Mouse (Mus musculus) MEL-GATA-1-ER (cell line): ENCODE results near the gene Tnrc6b.
"Not testable (repeated sequence)": the region's sequence is repeated elsewhere in the genome, so short reads cannot be mapped to it uniquely, and the experiment has no call there.

Source experiments
- DNase-seq: peaks from one replicate; pipeline ENCODE4 v3.0.0-alpha.2; 2012; ENCODE audit warnings: low read depth; ENCODE audit errors: extremely low read depth

Gene Tnrc6b

DNA sequence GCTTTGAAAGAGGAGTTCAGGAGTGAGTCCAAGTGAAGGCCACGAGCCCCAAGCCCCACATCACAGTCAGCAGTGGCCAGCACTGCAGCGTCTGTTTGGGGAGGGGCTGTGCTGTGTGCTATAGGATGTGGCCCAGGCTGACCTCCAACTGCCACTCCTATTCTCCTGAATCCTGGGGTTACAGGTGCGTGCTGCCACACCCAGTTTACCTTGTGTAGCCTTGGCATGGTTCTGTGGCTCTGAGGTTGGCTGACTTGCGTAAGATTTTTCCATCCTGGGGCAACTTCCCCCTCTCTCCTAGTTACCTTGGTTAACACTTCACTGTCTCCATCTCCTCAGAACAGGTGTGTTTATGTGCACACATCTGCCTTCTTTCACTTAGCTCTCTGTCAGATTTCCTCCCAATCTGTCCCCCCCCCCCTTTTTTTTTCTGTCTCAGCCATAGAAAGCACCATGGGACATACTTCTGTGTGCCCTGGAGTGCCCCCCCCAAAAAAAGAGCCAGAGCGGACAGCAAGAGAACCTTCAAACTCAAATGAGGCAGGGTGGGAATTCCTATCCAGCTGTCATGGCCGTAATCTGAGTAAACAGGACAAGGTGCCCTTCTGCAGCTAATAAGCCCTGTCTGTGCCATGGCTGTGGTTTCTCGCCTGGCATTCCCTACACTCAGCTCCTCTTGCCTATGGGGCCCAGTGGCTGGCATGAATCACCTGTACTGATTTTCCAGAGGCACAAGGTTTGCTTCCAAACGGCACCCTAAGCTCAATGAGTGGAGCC lies 9.4 kb upstream of the Tnrc6b start:
- no peak for DNase-seq

DNA sequence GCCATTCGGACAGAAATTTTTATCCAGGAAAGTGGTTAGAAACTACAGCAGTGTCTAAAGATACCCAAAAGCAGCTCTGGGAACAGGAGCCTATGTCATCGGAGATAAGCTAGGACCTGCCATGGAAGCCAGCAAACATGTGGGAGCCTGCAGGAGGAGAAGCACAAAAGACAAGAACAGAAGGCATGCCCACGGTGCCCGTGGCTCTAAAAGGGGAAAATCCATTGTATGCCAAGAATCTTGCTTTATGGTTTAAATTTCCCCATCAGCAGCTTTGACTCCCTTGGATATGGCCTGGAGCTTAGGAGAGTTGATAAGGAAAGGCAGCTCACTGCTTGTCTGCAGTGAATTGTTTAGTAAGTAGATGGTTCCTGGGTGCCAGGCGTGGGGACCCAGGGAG lies 8.2 kb upstream of the Tnrc6b start:
- no peak for DNase-seq

DNA sequence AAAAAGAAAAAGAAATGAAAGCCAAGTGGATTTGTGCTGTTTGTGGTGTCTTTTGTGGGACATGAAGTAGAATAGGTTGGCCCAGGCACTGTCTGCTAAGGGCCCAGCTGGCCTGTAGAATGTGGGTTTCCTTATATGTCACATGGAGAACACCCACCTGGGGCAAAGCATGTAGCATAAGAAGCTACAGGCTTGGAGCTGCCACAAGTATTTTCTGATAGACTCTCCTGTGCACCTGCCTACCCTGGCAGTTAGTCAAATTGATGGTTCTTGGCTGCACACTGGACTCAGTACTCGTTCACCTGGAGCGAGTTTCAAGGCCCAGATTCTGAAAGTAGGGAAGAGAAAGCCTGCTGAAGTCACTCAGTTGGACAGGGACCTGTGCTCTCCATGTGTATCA lies 7.6 kb upstream of the Tnrc6b start:
- no peak for DNase-seq

DNA sequence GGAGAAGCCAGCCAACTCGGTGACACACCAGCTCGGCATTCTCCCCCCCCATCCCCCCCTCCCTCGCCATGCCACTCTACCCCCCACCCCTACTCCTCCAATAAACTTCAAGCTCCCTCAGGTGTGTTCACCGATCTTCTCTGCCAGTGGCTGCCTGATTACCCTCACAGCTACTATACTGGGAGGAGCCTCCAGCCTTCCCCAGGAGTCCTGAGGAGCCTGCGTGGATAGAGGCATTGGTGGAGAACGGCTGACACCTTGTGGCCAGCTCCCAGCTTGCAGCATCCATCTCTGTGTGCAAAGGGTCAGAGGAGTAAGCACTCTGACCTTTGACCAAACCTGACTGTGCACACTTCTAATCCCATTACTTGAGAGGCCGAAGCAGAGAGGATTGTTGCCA lies 6.8 kb upstream of the Tnrc6b start:
- peak; percentile 41 for DNase-seq

DNA sequence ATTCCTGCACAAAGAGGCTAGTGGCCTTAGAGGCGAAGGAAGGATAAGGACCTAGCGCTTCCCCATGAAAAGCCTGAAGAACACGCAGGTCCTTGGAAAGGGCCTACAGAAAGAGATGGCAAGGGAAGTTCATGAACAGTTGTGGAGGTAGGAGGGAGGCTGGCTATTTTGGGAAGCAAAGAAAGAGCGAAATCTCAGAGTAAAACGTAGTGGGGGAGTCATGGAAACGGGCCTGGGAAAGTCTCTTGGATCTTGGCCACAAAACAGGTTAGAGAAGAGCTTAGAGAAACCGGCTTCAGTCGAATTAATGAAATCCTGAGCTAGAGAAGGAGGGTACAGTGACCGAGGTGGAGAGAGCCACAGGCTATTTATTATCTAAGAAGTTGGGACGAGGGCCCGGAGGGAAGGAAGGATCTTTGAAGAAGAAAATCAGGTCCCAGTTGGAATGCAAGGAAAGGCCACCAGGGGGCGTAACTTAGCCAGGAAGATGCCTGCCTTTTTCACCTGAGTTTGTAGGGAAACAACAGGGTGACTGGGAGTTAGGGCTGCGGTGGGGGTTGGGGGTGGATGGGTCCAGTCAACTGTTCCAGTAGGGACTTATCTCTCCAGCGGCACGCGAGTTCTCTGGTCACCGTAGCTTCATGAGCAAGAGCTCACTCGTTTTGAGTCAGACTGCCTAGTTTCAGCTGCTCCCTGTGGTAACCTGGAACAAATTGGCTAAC lies 5.1 kb upstream of the Tnrc6b start:
- peak; percentile 62 for DNase-seq

DNA sequence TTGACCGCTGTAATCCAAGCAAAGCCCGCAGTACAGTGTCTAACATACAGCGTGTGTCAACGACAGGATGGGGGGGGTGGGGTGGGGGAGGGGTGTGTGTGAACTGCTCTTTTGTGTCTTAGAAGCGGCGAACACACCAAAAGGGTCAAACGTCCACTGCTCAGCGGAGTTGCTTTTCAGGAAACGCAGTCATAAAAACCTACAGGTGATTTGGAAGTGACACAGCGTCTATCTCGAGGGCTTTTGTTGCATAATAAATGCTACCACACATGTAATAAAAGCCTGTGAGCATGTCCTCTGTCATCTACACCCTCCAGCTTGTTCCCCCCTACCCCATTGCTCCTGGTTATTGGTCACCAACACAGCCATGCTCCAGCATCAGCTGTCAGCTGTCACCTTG lies 4.5 kb upstream of the Tnrc6b start:
- no peak for DNase-seq

DNA sequence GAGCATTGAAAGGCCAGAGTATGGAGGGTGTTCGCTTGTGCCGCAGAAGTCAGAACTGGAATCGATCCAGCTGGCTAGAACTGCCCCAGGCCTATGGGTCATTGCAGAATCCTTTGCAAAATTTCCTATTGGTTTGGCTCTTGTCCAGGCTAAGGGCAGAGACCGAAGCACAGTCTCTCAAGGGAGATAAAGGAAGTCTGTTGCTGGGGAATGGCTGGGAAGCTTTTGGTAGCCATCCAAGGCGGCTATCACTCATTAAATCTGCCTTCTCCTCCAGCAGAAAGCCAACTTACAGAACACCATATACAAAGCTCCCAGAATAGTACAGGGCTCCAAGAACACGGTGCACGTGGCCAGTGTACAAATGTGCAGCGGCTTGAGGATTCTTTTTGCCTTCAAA lies 4.0 kb upstream of the Tnrc6b start:
- DNase-seq: peak; percentile 24

DNA sequence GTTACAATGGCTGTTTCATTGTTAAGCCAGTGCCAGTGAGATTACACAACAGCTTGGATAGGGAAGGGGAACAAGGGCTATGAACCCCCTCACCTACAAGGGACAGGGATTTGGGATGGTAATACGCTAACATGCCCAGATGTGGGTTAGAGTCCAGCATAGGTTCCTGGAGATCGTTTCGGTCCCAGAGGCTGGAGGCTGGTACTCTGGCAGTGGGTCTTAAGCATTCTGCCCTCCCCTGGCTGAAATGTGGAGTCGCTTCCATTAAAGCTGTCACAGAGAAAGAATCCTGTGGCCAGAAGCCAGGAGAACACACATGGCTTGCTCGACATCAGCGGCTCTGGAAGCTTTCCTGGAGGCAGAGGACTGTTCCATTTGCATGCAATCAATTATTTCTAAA lies 1.5 kb upstream of the Tnrc6b start:
- DNase-seq: no peak

DNA sequence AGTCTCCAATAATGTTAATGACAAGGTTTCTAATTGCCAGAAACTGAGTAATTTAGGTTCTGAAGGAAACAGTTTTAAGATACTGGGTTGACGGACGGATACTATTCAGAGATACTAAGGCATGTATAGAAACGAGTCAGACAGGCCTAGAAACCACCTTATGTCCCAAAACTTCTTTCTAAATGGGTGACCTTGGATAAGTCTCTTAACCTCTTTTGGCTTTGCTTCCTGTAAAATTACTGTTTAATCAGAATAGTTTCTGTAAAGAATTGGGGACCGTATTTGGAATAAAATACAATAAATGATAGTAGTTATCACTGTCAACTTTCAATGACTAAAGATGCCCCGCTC lies 881 bp upstream of the Tnrc6b start:
- no peak for DNase-seq

DNA sequence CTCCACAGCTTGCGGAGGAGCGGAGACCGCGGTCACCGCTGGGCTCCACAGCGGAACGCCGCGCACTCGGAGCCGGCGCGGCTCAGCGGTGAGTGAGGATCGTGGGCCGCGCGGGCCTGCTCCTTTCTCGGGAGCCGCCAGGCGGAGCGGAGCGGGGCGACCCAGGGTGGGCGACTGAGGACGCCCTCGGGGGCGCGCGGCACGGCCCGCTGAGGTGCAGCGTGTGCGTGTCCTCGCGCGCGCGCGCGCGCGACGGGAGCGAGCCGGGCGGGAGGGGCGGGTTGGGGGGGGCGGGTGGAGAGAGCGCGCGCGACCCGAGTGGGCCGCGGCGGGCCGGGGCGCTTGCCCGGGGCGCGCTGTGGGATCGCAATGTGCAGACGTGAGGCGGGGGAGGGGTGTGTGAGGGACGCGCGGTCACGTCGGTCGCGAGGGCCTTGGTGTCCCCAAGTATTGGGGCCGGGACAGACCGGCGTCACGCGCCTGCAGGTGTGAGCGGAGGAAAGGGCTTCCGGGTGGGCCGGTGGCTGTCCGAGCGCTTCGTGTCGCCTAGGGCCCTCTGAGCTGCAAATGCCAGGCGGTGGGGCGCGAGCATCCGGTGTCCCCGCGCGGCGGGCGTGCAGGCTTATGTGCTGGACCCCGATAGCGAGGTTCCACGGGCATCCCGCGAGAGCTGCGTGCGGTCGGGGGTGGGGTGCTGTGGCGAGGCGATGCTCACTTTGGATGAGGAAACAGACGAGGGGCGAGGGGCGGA lies 463 bp downstream of the Tnrc6b start:
- peak; percentile 27 for DNase-seq

DNA sequence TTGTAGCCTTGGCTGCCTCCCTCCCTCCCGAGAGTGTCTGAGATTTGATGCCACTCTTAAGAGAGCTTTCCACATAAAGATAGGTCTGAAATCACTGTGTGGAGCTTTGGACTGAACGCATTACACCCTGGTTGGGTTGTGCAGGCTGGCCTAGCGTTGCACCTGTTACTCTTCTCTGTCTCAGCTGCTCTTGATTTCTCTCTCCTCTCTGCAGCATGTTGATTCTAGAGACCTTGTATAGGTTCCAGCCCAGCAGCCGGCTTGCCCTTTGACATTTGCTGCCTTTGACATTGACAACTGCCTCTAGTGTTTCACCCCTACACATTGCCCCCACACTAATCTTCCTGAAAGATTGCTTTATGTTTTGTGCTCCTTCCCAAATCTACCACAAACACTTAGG lies 3.2 kb downstream of the Tnrc6b start:
- no peak for DNase-seq

DNA sequence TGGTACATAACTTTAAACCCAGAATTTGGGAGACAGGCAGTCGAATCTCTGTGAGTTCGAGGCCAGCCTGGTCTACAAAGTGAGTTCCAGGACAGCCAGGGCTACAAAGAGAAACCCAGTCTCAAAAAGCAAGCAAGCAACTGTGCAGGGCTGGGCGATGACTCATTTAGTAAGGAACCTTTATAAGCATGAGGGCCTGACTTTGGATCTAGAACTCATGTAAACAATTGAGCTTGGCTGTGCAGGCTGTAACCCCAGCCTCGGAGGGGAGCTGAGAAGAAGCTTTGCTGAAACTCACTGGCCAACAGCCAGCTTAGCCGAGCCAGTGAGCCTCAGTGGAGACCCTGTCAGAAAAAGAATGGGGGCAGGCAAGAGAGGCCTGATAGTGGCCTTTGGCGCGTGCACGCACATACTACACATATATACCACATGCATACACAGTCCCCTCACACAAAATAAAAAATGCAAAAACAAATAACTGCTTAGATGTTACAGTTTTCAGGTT lies 5.6 kb downstream of the Tnrc6b start:
- no peak for DNase-seq

DNA sequence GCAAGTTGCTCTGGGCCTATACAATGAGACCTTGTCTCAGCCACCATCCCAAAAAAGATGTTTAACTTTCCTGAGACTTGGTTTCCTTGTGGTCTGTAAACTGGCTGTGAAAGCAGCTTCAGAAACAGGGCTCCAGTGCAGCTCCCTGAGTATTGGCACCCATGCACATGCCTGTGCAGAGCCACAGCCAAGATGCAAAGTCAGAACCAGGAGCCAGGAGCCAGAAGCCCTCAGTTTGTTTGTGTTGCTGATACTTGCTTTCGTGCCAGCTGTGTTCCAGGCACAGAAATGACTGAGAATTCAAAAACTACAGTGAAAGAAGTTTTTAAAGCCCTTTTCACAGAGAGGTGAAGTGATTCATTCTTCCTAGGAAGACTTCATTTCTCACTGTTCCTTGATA lies 6.3 kb downstream of the Tnrc6b start:
- DNase-seq: no peak

DNA sequence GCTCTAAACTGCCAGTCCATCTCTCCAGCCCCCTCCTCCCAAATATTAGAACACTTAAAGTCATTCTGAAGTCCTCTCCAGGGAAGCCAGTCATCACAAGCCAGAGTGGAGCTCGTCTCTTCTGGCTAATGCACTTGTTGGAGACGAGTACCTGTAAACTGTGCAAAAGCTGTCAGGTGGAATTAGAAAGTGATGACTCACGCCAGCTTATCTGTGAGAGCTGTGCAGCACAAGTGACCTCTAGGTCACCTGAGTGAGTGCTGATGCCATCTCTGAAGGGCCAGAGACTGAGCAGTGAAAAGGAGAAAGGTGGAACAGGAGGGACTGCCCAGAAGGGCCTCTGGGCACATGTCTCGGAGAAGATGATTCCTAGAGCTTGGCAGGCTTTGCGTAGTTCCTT lies 9.1 kb downstream of the Tnrc6b start:
- no peak for DNase-seq

DNA sequence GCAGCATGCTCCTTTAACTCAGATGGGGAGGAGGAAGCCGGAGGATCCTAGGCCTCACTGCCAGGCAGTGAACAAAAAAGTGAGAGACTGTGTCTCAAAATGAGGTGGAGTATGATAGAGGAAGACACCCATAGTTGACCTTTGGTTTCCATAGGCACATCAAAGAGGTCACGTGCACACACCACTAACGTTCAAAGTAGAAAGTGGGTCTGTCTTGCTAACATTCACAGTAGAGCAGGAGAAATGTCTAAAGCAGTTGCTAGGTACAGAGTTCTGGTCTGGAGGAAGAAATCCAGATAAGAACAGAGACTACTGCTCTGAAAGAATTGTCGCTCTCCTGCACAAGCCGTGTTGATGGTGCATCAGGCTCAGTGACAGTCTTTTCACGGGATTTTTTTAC lies 10.7 kb downstream of the Tnrc6b start:
- no peak for DNase-seq

DNA sequence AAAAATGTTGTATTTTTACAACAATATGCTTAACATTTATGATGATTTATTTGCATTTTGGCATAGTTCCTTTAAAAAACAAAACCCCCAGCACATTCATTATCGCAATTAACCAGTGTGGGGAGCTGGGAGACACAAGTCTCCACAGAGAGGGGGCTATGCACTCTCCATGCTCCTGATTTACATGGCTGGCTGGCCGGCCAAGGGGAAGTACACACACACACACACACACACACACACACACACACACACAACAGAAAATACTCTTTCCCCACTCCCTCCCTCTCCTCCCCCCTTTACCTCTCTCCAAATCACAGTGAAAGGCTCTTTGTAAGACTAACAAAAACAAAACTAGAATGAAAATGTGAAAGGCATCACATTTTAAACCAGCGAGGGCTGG lies 11.3 kb downstream of the Tnrc6b start:
- no peak for DNase-seq

DNA sequence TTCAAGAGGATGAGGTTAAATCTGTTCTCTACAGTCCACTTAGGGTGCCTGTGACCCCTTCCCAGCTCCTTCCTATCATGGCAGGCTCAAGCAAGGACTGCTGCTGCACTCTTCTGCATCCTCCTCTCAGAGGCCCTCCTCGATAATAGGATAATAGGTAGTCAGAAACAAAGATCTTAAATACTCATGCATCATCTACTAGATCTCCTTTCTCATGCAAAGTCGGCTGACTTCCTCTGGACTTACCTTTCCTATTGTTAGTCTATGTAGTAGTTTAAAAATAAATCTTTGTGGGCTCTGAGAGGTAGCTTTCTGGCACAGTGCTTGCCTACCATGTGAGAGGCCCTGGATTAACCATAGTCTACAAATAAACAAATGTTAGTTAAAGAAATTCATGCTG lies 18.4 kb downstream of the Tnrc6b start:
- DNase-seq: no peak

DNA sequence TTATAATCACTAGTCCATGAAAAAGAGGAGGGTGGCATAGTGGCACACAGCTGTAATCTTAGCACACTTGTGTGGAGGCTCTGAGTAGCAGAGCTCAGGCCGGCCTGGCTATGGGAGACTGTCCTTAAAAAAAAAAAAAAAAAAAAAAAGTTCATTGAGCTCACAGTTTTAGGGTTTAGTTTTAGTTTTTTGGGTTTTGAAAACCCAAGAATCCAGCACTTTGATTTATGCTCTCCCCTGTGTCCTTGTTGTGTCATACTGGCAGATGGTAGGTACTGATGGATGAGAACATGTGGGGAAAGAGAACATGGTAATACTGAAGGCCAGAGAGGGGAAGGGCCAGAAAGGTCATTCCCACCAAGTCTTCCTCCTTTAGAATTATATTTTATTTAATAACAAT lies 19.9 kb downstream of the Tnrc6b start:
- no peak for DNase-seq

DNA sequence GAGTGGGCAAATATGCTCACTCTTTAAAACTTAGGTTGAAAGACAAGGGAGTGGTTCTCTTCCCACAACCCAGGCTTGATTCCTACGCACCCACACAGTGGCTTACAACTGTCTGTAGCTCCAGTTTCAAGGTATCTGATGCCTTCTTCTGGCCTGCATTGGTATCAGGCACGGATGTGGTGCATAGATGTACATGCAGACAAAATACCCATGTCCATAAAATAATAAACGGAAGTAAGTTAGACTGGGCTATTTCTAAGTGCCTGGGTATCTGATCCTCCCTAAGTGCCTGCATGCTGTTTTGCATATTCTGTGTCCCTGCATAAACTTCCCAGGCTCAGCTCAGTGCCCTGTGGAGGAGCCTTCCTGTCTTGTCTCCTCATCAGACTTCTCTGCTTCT lies 20.4 kb downstream of the Tnrc6b start:
- no peak for DNase-seq

DNA sequence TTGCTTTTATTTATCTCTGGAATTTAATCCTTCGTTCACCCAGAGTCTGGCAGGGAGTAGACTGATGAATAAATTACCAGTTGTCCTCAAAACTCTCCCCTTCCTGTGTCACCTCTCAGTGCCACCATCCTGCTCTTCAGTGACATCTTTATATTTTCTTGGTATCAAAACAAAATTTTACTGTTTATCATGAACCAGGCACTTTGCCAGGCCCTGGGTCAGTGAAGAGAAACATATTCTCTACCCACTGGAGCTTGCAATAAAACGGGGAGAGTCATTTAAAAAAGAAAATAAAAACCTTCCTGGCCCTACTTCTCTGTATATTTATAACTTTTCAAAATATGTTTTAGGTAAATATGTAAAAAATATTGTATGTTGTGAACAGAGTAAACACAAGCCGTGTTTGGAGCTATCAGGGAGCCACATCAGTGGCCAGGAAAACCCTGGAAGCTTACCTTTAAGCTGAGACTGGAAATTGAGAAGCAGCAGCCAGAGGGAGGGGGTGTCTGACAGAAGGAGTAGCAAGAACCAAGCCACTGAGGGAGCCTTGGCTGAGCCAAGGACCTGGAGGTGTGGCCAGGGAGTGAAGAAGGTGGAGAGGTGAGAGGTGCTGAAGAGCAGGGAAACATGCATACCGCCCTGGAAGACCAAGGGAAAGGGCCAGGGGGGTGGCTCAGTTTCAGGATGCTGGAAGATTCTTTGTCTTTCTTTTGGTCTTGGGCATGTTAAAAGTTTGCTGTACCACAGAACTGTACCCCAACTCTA lies 21.3 kb downstream of the Tnrc6b start:
- DNase-seq: no peak

DNA sequence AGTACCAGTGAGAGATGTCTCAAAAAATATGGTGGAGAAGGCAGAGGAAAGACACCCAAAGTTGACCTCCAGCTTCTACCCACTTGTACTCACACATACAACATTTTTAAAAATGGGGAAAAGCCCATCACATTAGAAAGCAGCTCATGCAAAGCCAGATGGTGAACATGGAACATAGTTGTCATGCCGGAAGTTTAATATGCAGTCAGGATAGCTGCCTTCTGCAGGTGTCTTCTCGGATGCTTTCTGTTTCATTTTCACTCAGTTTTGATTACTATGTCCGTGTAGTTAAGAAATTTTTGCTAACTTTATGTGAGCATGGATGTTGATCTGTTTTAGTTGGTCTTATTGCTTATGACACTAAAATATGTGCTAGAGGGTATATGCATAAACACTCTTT lies 24.2 kb downstream of the Tnrc6b start:
- no peak for DNase-seq

DNA sequence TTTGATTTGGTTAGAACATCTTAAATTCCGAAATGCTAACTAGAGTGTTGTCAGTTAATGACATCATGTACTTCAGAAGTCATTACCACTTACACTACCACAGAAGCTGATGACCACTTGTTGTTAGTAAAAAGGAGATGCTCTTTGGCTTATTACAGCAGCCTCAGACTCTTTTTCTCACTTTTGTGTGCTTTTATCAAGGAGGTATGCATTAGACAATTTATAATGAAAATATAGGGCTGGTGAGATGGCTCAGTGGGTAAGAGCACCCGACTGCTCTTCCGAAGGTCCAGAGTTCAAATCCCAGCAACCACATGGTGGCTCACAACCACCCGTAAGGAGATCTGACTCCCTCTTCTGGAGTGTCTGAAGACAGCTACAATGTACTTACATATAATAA lies 24.6 kb downstream of the Tnrc6b start:
- not testable (repeated sequence) for DNase-seq
